Mouse (Mus musculus) liver, embryonic 14.5 days (tissue): ENCODE results near the gene Ankrd12. TPM values are rescaled to one million over a fixed set of nuclear protein-coding genes. Genes with fewer than 3 reads are reported as not detected.
"Not testable (repeated sequence)": the region's sequence is repeated elsewhere in the genome, so short reads cannot be mapped to it uniquely, and the experiment has no call there.

ENCODE experiments used
- ATAC-seq: fragments of 200-750 bp; cut with Nextera tagmentation; 2 replicates; pipeline ENCODE4 v1.8.0; 2017; ENCODE audit warnings: moderate number of reproducible peaks, mild to moderate bottlenecking, moderate library complexity; ENCODE audit not compliant: insufficient read depth
- DNase-seq, 3 experiments: peaks; one replicate each; pipeline ENCODE4 v3.0.0-alpha.2; 2012 to 2013; ENCODE audit warnings: low read depth in 3 of 3, low spot score in 3 of 3
- H3K27ac ChIP-seq: fragments of 300-500 bp; sonication (generic); 2 replicates; pipeline ENCODE4 v1.5.1; 2014; ENCODE audit warnings: moderate library complexity, mild to moderate bottlenecking, control low read depth, inconsistent platforms
- H3K27me3 ChIP-seq: fragments of 300-500 bp; sonication (generic); 2 replicates; pipeline ENCODE4 v1.6.1; 2014; ENCODE audit warnings: mild to moderate bottlenecking, low read length, moderate library complexity; ENCODE audit not compliant: control insufficient read depth, insufficient read depth
- H3K36me3 ChIP-seq: fragments of 300-500 bp; sonication (generic); replicated peaks from 2 replicates; pipeline ENCODE4 v1.6.1; 2014; ENCODE audit warnings: low read depth; ENCODE audit not compliant: control insufficient read depth, insufficient read depth
- H3K4me1 ChIP-seq, 2 experiments: fragments of 200-500 bp in 1 of 2; fragments of 300-500 bp in 1 of 2; sonication (generic) in 1 of 2; replicated peaks; 2 replicates each; pipeline ENCODE4 v1.6.1; 2012 to 2014; ENCODE audit warnings: antibody characterized with exemption in 1 of 2, inconsistent platforms in 1 of 2, low read length in 1 of 2; ENCODE audit not compliant: control insufficient read depth in 2 of 2, insufficient read depth in 2 of 2
- H3K4me2 ChIP-seq: fragments of 300-500 bp; sonication (generic); 2 replicates; pipeline ENCODE4 v1.6.1; 2014; ENCODE audit warnings: low read depth, mild to moderate bottlenecking, control low read depth, moderate library complexity
- H3K4me3 ChIP-seq, 2 experiments: fragments of 200-500 bp in 1 of 2; fragments of 300-500 bp in 1 of 2; sonication (generic) in 1 of 2; 2 replicates each; pipeline ENCODE4 v1.5.1; 2012 to 2014; ENCODE audit warnings: low read depth in 2 of 2, low read length in 2 of 2, mild to moderate bottlenecking in 2 of 2, control low read depth in 1 of 2, inconsistent platforms in 1 of 2, moderate library complexity in 1 of 2; ENCODE audit not compliant: insufficient read depth in 1 of 2
- H3K9ac ChIP-seq: fragments of 300-500 bp; sonication (generic); replicated peaks from 2 replicates; pipeline ENCODE4 v1.6.1; 2014; ENCODE audit warnings: mild to moderate bottlenecking, control low read depth, moderate library complexity
- H3K9me3 ChIP-seq: fragments of 300-500 bp; sonication (generic); 2 replicates; pipeline ENCODE4 v1.6.1; 2016; ENCODE audit warnings: low read length, mixed read lengths; ENCODE audit not compliant: control insufficient read depth
- CTCF ChIP-seq: IDR thresholded peaks from 2 replicates; pipeline ENCODE4 v1.5.1; 2016; ENCODE audit warnings: antibody characterized with exemption, low read depth, control low read depth
- EP300 ChIP-seq: IDR thresholded peaks from 2 replicates; pipeline ENCODE4 v1.6.1; 2016; ENCODE audit warnings: antibody characterized with exemption, low read depth
- WGBS: fragments of 180-500 bp; shearing (Covaris S2); extraction: QIAGEN DNeasy Blood & Tissue Kit; methylation state at CpG from one replicate; pipeline ENCODE4 v1.1.7; 2014; ENCODE audit not compliant: insufficient replicate concordance; 5-methylcytosine and 5-hydroxymethylcytosine counted together
- polyA plus RNA-seq, 2 experiments: library from polyadenylated mRNA; depleted of rRNA in 1 of 2; stranded (reverse) in 1 of 2; unstranded in 1 of 2; fragments of >200 nt; fragmentation: Nextera tagmentation in 1 of 2; extraction: Ambion mirVana in 1 of 2; gene quantifications; 2 replicates each; pipeline versions ENCODE4 v1.2.1 to v1.2.3; 2012 to 2014

Ankrd12 gene
- polyA plus RNA-seq, 2 experiments: 2.7 to 6.2 TPM

DNA sequence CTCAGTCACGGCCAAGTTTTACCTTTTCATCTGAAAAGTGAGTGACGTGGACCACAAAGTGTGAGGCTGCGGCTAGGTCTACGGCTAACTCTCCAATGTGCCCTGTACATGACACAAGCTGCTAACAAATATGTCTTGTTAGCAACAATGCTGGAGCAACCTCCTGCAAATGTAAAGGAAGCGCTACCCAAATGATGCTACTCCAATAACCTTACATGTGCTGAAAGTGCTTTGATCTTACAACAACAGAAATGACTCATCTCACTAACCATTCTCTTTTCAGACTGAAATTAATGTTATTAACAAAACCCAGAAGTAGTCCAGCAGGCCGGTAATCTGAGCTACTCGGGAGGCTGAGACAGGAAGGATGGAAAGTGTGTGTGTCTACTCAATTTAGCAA is 2.9 kb downstream of the Ankrd12 start:
- ATAC-seq: no peak
- H3K36me3 ChIP-seq: no peaks in the 10 kb centered on the region
- 83% methylated on average over 7 of the region's 7 CpGs for WGBS
- no peaks in the 10 kb centered on the region for H3K27me3 ChIP-seq
- H3K4me2 ChIP-seq: no peak overlapping the region
- TF ChIP-seq CTCF (no peak), EP300 (no peak)
- no peak overlapping the region for H3K4me3 ChIP-seq
- no peak for DNase-seq
- no peak overlapping the region for H3K27ac ChIP-seq
- H3K9me3 ChIP-seq: no peaks in the 10 kb centered on the region
- peaks cover 5 to 8% of the 10 kb centered on the region in 2 experiments; a peak in 2 of 4 replicates for H3K4me1 ChIP-seq
- no peak overlapping the region for H3K9ac ChIP-seq

DNA sequence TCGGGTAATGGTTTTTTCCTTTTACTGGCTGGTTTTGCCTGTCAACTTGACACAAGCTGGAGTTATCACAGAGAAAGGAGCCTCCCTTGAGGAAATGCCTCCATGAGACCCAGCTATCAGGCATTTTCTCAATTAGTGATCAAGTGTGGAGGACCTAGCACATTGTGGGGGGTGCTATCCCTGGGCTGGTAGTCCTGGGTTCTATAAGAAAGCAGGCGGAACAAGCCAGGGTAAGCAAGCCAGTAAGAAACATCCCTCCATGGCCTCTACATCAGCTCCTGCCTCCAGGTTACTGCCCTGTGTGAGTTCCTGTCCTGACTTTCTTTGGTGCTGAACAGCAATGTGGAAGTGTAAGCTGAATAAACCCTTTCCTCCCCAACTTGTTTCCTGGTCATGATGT is 7.9 kb downstream of the Ankrd12 start:
- not testable (repeated sequence) for H3K4me2 ChIP-seq, ATAC-seq
- 72% methylated on average over 2 of the region's 2 CpGs for WGBS

DNA sequence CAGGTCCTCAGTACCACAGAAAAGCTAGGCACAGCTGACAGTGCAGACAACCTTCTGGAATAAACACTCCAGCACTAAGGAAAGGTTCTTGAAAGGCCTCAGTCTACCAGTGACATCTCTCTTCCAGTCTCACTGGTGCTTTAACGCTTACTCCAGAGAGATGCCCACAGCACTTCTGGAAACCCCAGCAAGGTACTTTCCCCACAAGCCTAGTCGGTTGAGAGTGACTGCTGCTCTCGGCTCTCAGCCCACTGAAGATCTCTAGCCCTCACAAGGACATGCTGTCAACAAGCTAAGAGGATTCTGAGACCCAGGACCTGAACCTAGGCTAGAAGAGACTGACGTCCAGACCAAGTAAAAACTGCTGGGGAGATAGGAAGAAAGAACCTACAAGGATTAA is 11.8 kb downstream of the Ankrd12 start:
- no peaks in the 10 kb centered on the region for H3K36me3 ChIP-seq
- 66% methylated on average over 4 of the region's 4 CpGs for WGBS
- ATAC-seq: no peak
- no peak overlapping the region for H3K27ac ChIP-seq
- no peak overlapping the region for H3K9ac ChIP-seq
- no peaks in the 10 kb centered on the region for H3K9me3 ChIP-seq
- H3K4me2 ChIP-seq: no peak overlapping the region
- H3K4me1 ChIP-seq: no peaks in the 10 kb centered on the region
- H3K27me3 ChIP-seq: no peaks in the 10 kb centered on the region
- no peak for TF ChIP-seq CTCF
- TF ChIP-seq EP300: no peak
- H3K4me3 ChIP-seq: no peak overlapping the region
- DNase-seq: no peak

More for the DNA sequence above, 7.9 kb downstream of the Ankrd12 start:
- not testable (repeated sequence) for DNase-seq, H3K36me3 ChIP-seq, H3K4me3 ChIP-seq, H3K27me3 ChIP-seq, H3K27ac ChIP-seq, H3K4me1 ChIP-seq, H3K9me3 ChIP-seq, H3K9ac ChIP-seq

DNA sequence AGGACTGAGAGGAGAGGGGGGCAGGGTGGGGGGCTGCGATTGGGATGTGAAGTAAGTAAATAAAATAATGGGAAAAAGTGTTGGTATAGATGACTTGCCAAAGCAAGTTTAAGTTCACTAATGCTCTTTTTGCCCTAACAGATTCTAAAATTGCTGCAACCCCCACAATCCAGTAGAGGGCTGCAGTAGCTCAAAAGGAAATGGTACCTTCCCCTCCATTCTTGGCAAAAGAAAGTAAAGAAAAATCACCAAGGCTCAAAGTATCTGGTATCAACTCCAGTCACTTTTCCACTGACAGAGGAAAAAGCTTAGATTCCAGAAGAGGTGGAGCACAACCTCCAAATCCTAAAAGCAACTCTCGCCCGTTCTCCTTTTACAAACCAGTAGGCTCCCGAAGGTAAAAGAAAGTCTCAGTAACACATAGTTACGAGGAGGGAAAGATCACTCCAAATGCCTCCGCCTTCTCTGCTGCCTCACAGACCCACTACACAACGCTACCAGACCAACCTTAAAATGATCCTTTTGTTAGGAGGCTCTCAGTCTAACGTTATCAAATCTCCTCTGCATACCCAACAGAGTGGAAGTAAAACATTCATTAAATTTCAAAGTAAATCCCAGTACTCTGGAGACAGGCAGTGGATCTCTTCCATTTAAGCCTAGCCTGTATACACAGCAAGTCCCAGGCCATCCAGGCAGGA is 15.5 kb downstream of the Ankrd12 start:
- TF ChIP-seq CTCF: no peak; the same call in 1 of the 2 replicates
- TF ChIP-seq EP300: no peak
- H3K27me3 ChIP-seq: no peaks in the 10 kb centered on the region
- DNase-seq (no peak), ATAC-seq (no peak)
- H3K27ac ChIP-seq: no peak overlapping the region
- H3K4me1 ChIP-seq: no peaks in the 10 kb centered on the region
- H3K4me3 ChIP-seq: no peak overlapping the region
- H3K4me2 ChIP-seq: no peak overlapping the region
- no peaks in the 10 kb centered on the region for H3K9me3 ChIP-seq
- no peak overlapping the region for H3K9ac ChIP-seq
- 68% methylated on average over 8 of the region's 8 CpGs for WGBS
- no peaks in the 10 kb centered on the region for H3K36me3 ChIP-seq

DNA sequence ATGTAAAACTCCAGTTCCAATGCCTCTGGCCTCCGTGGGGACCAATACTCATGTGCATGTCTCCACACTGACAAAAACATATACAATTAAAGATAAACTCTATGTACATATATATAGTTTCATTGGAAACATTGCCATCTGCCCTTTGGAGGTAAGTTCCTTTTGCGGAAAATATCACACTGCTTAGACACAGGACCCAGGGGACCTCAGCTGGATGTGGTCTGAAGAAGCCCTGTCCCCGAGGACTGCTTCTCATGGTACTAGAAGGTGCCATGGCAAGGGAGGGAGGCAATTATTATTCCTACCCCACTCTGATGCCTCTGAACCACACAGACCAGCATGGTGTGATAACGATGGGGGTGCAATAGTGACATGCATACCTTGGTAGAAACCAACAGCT is 18.7 kb downstream of the Ankrd12 start:
- 68% methylated on average over 4 of the region's 4 CpGs for WGBS
- TF ChIP-seq CTCF (no peak), EP300 (no peak)
- DNase-seq (no peak), ATAC-seq (no peak)
- no peaks in the 10 kb centered on the region for H3K27me3 ChIP-seq
- H3K4me3 ChIP-seq: no peak overlapping the region
- no peak overlapping the region for H3K27ac ChIP-seq
- H3K4me1 ChIP-seq: no peaks in the 10 kb centered on the region
- H3K4me2 ChIP-seq: no peak overlapping the region
- H3K9me3 ChIP-seq: no peaks in the 10 kb centered on the region
- no peaks in the 10 kb centered on the region for H3K36me3 ChIP-seq
- no peak overlapping the region for H3K9ac ChIP-seq
